Mouse (Mus musculus) cerebellum, adult 11 months (tissue): ENCODE measurements at regions not wholly inside any gene's neighbourhood (a gene's known extent, or its start where the extent isn't known, plus 50 kb on each side); places are given as distances from the start of the nearest gene placed in this dataset.

Experiments
- DNase-seq: peaks from one replicate; pipeline ENCODE4 v3.0.0; 2022

DNA sequence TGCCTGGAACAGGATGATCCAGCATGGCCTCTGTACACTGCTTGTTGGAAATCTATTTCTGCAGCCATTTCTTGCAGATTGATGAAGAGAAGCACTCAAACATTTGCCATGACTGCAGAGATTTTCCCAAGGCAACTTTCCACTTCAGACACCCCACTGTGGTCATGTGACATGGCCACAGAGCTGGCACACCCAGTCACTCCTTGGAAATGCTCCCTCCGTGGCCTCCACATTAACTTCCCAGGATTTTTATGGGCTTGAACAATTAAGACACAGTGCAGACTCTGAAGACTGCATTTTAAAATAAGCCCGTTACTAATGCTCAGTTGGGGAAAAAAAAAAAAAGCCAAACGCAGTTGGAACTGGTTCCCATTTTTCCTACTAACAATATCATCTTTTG lies 80.2 kb upstream of the Sptlc3 start:
- DNase-seq: no peak

DNA sequence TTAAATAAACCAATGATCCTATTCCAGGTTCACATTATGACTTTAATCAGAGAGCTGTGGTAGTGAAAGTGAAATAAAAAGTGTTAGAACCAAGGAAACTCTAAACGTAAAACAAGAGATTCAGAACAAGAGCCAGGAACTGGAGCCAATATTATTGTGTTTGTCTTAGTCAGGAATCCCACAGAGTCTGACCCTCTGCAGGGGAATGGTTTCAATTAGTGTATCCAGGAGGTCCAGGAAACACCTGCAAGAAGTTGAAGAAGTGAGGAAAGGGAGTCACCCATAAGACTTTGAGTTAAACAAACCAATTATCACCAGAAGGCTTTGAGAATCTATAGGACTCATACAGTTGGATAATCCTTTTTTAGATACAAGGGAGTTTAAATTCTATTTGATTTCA lies 76.2 kb upstream of the Sptlc3 start:
- no peak for DNase-seq

DNA sequence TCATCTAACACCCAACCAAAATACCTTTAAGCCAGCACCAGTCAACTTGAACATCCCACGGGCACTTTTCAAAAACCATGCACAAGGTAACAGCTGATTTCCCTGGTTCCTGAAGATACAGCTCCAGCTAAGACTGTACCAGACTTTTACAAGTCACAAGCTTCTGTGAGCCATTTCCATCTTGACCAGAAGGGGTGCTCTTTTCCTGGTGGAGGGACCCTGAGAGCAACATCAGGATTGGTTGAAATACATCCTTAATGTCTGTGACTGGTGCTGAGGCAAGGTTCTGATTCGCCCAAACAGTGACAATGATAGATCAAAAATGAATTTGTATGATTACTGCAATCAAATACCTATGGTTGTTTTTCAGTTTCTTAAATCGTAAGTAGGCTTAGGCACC lies 71.0 kb upstream of the Sptlc3 start:
- DNase-seq: no peak

- DNase-seq: no peak
Measured at GRCm38 (mm10) chr2:139423413-139423812, 70.3 kb upstream of the Sptlc3 start.
